Mouse (Mus musculus) CD8-positive naive resting alpha-beta T cell, adult 2 months (primary cell): Measurements from ENCODE around the gene Fblim1.

Experiments
- DNase-seq, 2 experiments: peaks; one replicate each; pipeline ENCODE4 v3.0.0; 2022; ENCODE audit warnings: low read depth in 2 of 2, low spot score in 2 of 2

The Fblim1 gene

GRCm38 (mm10) chr4:141544536-141544935 is 61.4 kb downstream of the Fblim1 start:
- DNase-seq: no peak

GRCm38 (mm10) chr4:141543593-141543992 is 62.3 kb downstream of the Fblim1 start:
- DNase-seq: no peak

DNA sequence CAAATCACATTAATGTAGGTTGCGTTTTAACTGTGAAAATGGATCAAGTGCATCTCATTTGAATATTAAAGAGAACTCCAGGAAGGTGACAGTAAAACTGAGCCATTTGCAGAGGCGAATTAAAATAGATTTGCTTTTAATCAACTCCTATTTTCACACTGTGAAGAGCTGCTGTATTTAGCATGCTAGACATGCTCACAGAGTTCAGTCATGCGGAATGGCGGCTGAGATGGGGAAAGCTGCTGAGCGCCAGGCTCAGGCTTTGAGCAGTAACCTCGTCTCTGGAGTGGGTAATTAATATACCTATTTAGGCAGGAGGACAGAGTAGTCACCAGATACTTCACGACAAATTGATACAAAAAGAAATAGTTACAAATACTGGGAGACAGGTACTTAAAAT is 64.0 kb downstream of the Fblim1 start:
- DNase-seq: no peak

DNA sequence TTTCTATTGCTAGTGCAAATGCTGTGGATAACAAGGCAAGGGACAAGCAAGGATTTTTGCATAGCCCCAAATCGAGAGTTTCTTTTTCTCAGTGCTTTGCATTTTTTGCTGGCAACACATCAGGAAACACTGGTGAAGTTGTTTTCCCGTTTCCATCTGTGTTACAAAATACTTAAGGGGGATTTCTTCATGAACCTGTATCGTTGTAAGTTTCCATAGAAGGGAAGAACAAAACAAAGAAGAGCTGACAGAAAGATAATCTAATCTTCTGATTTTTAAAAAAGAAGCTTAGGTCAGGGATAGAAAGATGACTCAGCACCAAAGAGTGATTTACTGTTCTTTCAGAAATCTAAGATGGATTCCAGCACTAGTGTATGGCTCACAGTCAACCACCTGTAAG is 65.1 kb downstream of the Fblim1 start:
- no peak for DNase-seq

DNA sequence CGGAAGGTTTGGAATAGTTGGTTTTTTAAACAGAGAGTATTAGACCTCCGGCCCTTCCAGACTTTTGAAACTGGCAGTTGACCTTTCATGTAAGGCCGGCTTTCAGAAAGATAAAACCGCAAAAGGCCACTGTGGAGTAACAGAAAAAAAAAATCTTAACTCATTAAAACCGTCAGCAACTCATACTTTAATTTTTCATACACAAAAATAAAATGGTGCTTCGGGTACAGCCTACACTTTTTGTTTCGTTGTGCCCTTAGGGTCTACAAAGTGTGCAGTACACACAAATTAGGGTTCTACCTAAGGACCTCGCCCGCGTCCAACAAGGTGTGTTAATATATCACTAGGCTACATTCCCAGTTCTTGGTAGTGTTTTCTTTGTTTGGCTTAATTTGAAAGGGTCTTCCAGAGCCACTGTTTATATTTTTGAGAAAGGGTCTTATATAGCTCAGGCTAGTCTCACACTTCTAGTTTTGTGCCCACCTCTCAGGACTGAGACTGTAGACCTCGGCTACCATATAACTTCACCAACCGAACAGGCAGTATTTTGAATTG is 66.6 kb downstream of the Fblim1 start:
- DNase-seq: no peak

- DNase-seq: peak; percentile 74 to 80
These were observed 67.3 kb downstream of the Fblim1 start, which contains the start of gene Spen for GRCm38 (mm10) chr4:141538408-141539212. Spen (minus strand) TSS chr4:141538597.

GRCm38 (mm10) chr4:141537706-141538407 is 68.0 kb downstream of the Fblim1 start:
- peak in 1 of 2 experiments; percentile 18 for DNase-seq

GRCm38 (mm10) chr4:141537226-141537610 is 68.7 kb downstream of the Fblim1 start:
- no peak for DNase-seq

GRCm38 (mm10) chr4:141536291-141537225 is 69.3 kb downstream of the Fblim1 start:
- peak in 1 of 2 experiments; percentile 11 for DNase-seq

- DNase-seq: peak in 1 of 2 experiments; percentile 32
These were observed 70.8 kb downstream of the Fblim1 start for GRCm38 (mm10) chr4:141534947-141535680.

DNA sequence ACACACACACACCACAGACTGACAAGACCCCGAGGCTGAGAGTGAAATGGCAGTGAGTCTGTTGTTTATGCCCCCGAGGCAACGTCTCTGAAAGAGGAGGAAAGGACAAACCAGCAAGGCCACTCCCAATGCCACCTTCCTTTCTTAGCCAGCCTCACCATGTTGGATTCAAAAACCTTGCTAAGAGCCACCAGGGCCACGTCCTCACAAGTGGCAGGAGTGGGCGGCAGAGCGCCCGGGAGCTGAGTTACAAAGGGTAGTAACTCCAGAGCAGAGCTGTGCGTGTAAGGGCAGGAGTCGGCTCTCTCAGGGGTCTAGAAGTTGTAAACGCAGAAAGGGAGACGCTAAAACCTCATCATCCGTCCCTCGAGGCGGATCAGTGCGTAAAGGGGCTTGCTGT is 74.9 kb downstream of the Fblim1 start:
- DNase-seq: no peak

DNA sequence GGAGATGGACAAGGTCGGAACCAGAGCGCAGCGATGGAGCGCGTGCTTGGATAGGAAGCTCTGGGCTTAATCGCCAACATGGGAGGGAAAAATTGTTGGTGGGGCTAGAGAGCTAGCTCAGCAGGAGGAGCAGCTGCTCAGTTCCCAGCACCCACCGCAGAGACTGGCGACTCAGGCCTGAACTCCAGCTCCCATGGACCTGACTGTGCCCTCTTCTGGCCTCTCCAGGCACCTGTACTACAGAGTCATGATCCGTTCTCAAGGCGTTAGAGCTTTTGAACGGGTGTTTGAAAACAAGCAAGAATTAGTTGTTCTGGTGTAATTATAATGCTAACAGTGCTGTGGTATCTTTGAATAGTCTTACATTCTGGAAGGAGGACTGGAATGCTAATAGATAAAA is 77.0 kb downstream of the Fblim1 start:
- no peak for DNase-seq

GRCm38 (mm10) chr4:141526936-141527650 is 78.8 kb downstream of the Fblim1 start:
- no peak for DNase-seq
